Mouse (Mus musculus) hematopoietic stem cell, adult 5-6 weeks (primary cell): ENCODE measurements at regions not wholly inside any gene's neighbourhood (a gene's known extent, or its start where the extent isn't known, plus 50 kb on each side); places are given as distances from the start of the nearest gene placed in this dataset.

Experiments
- ATAC-seq, 2 experiments: fragments of 125-278 bp in 1 of 2; replicated peaks in 1 of 2; 2 replicates each; pipeline ENCODE4 v1.8.0; 2016 to 2017; ENCODE audit warnings: inconsistent platforms in 2 of 2, mild to moderate bottlenecking in 2 of 2, moderate number of reproducible peaks in 2 of 2, low read depth in 1 of 2, moderate TSS enrichment in 1 of 2; ENCODE audit not compliant: low FRiP score in 2 of 2, poor library complexity in 2 of 2, severe bottlenecking in 2 of 2, insufficient read depth in 1 of 2, low TSS enrichment in 1 of 2

DNA sequence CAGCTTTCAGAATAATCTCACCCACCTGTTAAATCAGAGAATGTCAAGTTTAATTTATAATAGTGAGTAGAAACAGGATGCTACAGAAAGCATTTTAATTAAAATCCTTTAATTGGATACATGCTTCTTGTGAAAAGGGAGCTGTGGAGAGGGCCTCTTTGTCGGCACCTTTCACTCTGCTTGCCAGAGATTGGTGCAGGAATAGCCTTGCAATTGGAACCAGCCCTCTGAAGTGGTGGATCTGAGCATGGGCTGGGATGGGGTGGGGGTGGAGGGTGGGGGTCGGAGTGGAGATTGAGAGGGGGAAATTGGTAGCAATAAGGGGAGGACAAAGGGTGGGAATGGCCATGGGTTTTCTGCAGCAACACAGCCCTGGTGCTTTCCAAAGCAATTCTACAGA is 207.2 kb downstream of the Tbx15 start:
- no peak for ATAC-seq

DNA sequence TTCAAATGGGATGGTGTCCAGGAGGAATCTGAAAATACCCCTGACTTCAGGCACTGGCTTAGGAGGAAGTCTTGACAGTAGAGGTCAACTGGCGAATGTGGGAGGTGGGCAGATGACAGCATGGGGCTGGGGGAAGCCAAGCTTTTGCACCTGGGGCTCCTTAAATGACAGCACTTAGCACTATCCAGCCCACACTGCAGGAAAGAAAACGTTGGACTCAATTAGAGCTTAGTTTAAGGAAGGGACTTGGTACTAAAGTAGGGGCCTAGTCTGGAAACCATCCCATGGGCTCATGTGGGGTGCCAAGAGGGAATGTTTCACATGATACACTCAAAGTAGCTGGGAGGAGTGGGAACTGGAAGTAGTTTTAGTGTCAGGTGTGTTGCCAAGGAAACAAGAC is 207.6 kb downstream of the Tbx15 start:
- no peak for ATAC-seq

DNA sequence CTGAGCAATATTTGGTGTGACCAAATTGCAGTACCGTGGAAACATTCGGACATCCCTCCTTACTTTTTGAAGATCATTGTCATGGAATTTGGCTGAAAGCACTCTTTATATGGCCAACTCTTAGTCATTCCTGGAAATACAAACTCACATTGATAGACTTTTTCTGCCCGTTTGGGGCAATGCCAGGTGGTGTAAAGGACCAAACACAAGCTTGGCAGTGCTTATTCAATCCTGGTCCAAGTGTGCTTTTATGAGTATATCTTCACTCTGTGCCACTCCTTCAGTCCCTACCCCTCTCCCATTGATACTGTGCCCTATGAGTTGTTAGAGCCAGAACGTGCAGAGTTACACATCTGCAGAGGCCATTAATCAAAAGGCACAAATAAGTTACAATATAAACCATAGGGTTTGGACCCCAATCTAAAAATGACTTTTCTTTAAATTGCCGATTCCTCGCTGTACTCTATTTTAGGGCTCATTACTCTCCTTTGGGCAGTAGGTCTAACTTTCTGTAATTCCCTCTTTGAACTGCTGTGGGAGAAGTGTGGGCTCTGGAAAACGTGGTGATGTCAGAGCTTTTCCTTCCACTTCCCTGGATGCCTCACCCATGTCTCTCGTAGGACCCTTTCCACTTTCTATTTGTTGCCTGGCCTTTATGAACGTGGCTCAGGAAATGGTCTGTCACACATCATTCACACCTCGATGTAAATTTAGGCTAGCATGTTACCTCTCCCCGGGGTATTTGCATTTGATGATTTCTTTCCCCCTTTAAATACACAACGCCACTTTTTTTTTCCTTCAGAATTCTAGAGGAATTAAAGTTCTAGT is 219.1 kb downstream of the Tbx15 start:
- ATAC-seq = no peak

DNA sequence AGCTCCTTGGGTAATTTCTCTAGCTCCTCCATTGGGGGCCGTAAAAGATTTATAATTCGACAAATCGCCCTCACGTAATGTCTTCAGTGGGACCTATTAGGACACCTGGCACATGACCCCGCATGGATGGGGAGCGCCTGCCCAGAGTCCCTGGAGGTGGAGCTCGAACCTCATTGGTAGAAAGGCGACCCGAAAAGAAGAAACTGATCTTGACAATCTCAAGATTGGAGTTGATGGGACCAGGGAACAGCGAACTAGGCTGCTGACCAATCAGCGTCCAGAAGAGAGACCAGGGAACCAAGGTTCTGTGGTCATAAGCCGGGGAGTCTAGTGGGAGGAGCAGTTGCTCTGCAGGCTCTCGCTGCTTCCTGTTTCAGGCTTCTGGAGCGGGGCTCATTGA is 259.8 kb downstream of the Tbx15 start:
- ATAC-seq = peak; percentile 39 to 46; a peak in 2 of 4 replicates

DNA sequence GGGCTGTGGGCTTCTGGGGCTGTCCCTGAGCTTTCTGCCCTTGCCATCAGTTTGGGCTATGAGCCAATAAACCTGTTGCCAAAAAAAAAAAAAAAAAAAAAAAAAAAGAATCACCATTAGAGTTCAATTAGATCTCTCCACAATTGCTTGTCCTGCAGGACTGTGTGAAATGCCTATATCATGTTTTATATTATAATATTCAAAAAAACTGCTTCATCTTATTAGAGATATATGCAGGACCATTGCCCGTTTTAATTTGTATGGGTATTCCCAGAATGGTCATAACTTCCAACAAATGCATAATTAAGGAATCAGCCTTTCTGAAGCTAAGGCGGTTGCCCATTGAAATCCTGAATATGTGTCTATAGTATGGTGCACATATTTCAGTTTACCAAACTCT is 264.6 kb downstream of the Tbx15 start:
- no peak for ATAC-seq

DNA sequence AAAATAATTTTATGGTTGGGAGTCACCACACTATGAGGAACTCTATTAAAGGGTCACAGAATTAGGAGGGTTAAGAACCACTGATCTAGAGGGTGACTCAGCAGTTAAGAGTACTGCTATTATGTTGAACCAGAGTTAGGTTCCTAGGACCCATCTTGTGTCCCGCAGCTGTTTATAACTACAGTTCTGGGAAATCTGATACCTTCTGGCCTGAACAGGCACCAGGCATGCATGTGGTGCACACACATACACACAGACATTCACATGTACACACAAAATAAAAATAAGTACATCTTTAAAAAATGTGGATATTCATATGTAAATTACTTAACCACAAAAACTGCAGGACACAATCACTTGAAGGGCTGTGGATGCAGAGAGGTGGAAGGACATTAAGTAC is 272.1 kb downstream of the Tbx15 start:
- ATAC-seq = no peak

DNA sequence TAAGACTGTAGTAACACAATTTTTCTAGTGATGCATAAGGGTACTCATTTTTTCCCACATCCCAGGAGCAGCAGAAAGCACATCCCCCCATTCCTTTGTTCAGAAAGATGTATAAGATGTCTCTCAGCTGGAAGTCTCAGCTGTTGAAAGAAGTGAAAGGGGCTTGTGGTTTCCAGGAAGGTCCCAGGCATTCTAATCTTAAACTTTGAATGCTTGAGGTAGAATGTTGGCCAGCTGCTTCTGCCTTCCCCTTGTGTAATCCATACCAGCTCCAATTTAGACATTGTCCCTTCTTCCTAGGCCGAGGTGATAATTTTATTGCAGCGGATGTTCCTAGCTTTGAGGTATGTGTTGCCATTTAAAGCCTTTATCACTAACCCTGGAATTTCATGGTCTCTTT is 272.8 kb downstream of the Tbx15 start:
- ATAC-seq = no peak

DNA sequence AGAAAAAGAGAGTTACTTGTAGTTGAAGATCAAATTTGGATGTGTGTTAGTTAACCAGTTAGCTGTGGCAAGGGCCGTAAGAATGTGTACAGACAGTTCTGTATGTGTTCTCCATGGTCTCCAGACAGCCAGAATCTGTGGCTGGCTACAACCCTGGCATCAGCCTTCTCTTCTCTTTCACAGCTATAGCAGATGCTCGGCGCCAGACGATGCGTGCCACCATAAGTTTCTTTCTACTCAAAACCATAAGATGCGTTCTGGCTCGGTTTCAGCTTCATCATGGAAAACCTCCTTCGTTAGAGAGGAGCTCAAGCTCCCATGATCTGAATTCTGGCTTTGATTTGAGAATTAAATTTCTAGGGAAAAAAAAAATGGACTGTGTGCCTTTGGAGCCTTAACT is 275.6 kb downstream of the Tbx15 start:
- no peak for ATAC-seq

DNA sequence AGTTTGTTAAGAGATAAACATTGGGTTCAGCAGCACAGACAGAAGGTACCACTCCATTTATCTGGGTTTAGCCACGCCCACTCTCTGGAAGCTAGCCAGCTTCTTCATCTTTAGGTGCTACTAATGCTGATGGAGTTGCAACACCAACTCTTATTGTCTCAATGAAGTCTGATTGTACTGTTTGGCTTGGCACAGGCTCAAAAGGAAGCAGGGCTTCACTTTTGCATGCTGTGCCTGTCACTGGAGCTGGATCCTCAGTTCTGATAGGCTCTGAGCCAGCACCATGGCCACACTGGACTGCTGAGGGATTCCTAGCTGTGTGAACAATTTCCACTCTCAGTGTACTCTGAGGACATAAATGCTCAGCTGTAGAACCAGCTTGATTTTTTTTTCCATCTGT is 320.7 kb downstream of the Tbx15 start:
- ATAC-seq = no peak

DNA sequence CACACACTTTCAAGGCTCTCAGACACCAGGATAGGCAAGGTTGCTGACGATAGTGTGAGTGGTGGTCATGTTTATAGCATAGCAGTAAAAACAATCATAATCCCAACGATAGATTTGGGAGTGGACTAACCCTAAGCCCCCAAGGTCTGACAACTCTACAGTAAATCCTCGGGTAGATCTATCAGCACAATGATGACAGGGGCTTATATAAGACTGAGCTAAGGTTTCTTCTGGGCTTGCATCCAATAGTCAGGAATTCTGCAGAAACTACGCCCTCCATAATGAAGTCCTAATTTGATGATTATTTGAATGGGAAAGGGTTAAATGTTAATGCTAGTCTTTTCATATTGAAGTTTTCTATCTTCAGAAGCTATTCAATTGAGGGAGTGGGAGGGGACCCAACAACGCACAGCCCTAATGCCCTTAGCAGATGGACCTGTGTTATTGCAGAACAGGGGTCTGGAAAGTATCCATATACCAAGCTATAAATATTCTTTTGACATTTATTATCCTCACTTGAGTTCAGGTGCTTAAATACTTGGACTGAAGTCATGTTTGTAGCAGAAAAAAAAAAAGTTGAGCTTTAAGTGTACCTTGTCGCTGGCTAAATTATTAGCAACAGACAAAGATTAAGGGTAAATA is 311.8 kb upstream of the Spag17 start:
- no peak for ATAC-seq

DNA sequence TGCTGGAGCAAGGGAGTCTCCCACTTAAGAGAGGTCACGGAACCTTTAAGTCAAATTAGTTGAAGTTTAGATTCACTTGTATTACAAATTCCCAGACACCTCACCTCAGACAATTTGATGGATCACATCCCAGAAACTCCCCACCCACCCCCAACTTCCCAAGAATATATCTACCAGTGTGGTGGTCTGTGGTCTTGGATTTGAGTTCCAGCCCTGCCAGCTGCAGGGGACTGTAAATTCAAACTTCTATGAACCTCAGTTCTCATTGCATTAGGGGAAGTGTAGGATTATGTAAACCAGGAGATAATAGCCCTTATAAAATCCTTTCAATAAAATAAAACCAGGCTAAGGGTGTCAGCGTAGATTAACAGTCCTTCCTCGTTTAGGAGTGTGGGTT is 311.2 kb upstream of the Spag17 start:
- no peak for ATAC-seq

DNA sequence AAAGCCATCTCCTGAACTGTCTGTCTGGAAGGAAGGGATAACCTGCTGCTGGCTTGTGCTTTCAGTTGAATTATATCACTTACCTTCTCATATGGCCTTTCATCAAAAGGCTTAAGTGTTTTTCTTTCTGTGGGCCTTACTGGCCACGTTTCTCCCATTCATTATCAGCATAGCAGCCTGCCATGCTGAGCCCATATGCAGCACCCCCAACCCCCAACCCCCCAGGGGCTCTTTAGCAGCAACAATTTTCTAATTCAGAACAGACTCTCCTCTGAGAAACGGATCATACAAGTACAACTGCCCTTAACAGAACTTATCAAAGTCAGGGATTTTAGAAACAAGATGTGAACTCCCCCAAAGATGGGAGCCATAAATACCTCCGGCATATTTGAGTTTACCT is 282.5 kb upstream of the Spag17 start:
- ATAC-seq = no peak

DNA sequence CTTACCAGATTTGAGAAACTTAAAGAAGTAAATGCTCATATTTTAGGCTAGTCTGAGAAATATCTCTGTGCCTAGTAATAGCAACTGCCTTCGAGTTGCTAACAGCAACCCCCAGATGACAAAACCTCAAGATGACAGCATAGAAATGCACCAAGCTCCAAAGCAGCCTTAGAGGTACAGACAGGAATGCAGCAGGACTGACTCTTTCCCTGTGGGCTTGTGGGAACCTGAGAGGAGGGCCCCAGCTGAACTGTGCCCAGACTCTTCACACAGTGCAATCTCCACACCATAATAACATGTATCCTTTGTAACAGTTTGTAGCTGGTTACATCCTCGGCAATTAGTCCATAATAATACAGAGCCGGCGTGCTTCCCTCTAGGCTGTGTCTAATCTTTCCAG is 252.9 kb upstream of the Spag17 start:
- no peak for ATAC-seq

DNA sequence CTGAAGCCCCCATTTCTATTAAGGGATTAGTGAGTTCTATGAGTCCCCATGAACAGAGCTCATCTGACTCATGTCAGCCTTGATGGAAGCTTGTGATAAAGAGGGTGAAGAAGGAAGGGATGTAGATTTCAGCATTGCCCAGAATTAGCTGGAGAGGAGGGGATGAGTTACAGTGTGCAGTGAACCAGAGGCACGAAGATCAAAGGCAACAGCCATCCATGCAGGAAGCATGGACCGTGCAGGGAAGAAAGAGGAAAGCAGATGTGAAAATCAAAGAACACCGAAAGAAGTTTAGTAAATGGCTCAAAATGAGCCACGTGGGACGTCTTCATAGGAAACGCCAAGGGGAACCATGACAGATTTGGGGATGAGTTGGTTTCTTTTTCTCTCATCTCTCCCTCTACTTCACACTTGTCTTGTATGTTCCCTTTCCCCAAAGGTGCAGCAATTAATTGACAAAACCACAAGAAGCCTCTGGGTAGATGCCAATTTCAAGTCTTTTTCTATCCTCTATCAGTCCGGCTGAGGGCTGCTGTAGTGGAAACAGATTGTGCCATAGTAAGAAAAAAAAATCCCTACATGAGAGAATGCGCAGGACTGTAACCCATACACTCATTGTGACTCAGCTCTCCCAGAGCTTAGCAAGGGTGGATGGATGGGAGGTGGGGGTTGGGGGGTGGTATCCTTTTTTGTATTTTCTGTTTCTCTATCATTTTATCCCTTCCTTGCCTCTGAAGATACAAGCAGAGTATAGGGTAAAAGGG is 243.7 kb upstream of the Spag17 start:
- no peak for ATAC-seq

DNA sequence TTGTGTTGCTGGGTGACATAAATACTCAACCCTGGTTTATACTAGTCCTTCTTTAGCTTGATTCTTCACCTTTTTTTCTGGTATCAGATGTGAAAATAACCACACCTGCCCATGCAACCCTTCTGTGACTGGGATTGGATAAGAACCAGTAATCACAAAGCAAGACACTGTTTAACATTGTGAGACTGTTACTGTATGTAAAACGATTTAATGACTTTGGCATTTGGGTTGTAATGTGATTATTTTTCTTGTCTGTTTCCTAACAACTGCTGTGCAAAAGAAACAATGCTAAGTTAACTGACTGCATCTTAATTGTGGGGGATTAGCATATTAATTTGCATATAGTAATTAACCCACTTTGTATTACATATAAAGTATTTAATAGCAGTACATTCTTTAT is 240.3 kb upstream of the Spag17 start:
- no peak for ATAC-seq

DNA sequence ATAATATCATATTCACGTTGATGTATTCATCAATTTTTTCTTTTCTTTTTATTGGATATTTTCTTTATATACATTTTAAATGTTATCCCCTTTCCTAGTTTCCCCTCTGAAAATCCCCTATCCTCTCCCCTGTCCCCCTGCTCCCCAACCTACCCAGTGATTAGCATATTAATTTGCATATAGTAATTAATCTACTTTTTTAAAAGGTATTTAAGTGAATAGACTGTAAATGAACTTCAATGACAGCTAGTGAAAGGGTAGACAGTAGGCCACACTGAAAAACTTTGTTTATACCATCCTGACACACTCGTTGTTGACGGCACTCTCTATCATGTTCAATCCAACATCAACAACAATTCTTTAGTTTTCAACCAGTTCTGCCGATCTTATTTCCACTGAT is 239.9 kb upstream of the Spag17 start:
- no peak for ATAC-seq

DNA sequence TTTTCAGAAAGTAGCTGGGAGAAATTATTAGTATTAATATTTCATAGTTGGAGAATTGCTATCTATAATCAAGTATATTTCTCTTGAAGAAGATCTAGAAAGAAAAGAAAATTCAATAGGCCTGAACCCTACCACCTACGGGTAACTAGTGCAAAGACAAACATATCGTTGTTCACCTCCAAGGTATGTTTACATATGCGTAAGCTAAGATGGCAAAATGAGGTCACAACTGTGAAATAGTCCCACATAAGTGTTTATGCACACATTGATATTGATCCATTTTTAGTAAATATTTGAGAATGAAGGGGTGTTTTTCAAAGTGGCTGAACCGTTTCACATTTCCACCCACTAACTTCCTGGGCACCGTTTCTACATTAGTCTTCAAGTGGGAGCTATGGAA is 227.6 kb upstream of the Spag17 start:
- ATAC-seq = no peak

DNA sequence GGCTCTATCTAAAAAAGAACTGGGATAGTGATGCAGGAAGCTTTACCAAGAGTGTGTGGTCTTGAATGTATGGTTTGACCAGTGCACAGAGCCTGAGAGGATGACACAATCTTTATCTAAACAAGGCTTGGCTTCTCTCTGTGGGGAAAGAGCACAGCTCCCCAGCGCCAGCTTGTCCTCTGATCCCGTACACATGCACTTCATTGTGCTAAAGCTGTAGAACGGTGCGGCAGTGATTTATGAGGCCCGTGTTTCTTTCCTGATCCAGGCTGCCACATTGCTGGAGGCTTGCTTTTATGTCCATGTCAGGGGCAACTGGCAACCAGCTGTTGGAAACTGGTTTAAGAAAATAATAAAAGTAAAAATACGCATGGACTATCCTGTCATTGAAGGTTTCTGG is 221.4 kb upstream of the Spag17 start:
- no peak for ATAC-seq
